Mouse (Mus musculus) olfactory bulb, adult 2 months (tissue): ENCODE measurements around the gene Pla2g7.

ENCODE experiments used
- CTCF ChIP-seq: fragments of 200-500 bp; IDR thresholded peaks from 2 replicates; pipeline ENCODE4 v1.5.1; 2012; ENCODE audit warnings: low read depth, mild to moderate bottlenecking, low read length, moderate library complexity; ENCODE audit not compliant: insufficient read depth
- POLR2A ChIP-seq: fragments of 200-500 bp; IDR thresholded peaks from 2 replicates; pipeline ENCODE4 v1.6.1; 2012; ENCODE audit warnings: mild to moderate bottlenecking, low read depth, low read length, moderate library complexity; ENCODE audit not compliant: insufficient read depth

- TF ChIP-seq CTCF, result no peak
- no peak for TF ChIP-seq POLR2A
Measured at GRCm38 (mm10) chr17:43567593-43567991, 306 bp upstream of the Pla2g7 start.
